In the genomic region with DNA sequence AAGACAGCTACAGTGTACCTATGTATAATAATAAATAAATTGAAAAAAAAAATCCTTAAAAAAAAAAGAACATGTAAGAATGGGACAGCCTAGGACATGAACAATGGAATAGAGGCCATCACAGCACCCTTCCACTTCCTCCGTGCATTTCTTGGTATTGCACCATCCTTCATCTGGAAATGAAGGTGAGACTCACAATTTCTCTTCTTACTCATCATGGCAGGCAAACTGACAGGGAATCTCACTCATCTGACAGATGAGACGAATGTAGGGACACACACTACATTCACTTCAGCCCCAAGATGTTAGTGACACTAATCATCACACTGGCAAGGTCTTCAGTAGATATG, we compare ENCODE assay signal across 21 mouse cellular contexts. TPM values are rescaled to one million over a fixed set of nuclear protein-coding genes. Genes with fewer than 3 reads are reported as not detected.
A peak's percentile ranks its signal among the peaks of the same experiment; 100 is the strongest.
DNase-seq lines count a peak whose midpoint lies in the region; ATAC-seq and TF ChIP-seq lines count a peak whose summit lies in the region.
"Had no signal": no experiment of that assay in that cellular context is flagged by ENCODE, and none has a peak within 500 bp of the region (broad histone marks: within the 10 kb centered on the region; RNA-seq: fewer than 3 reads in every experiment).

No protein-coding gene starts in this region.

- peak overlapping the region; percentile 67 for H3K27ac ChIP-seq in heart, embryonic 11.5 days (ENCODE audit: low read depth, low read length)
- H3K27ac ChIP-seq in midbrain, embryonic 11.5 days (ENCODE audit: low read depth, low read length) = peak overlapping the region; percentile 75
- H3K27ac ChIP-seq in midbrain, embryonic 16.5 days (ENCODE audit: low read length) = no peak overlapping the region; the same call in 1 of the 2 replicates
- peak overlapping the region; percentile 34; the same call in 1 of the 2 replicates for H3K27ac ChIP-seq in liver, embryonic 14.5 days
- no peak overlapping the region for H3K27ac ChIP-seq in gastrocnemius, adult 2 months
- H3K27ac ChIP-seq: limb, embryonic 15.5 days; stomach, postnatal 0 days had no signal

- TF ChIP-seq EP300 in liver, embryonic 14.5 days (IDR thresholded peaks at IDR 0.05; ENCODE audit: low read depth) = no peak

- peaks cover 14% of the 10 kb centered on the region for H3K4me1 ChIP-seq in heart, embryonic 11.5 days (ENCODE audit: control insufficient read depth, insufficient read depth, low read length)
- H3K4me1 ChIP-seq in midbrain, embryonic 11.5 days (ENCODE audit: control insufficient read depth, insufficient read depth, low read length) = 0 out of 2 replicates have a peak, but pooled peaks cover 4% of the 10 kb centered on the region
- peaks cover 7% of the 10 kb centered on the region; the same call in 1 of the 2 replicates for H3K4me1 ChIP-seq in midbrain, embryonic 16.5 days (ENCODE audit: control insufficient read depth, insufficient read depth, low read length)
- H3K4me1 ChIP-seq in liver, embryonic 14.5 days (replicated peaks; ENCODE audit: control insufficient read depth in 2 of 2, insufficient read depth in 2 of 2, low read length in 1 of 2) = peaks cover 18 to 30% of the 10 kb centered on the region in 2 experiments

- H3K36me3 ChIP-seq in heart, embryonic 11.5 days (ENCODE audit: control insufficient read depth, insufficient read depth, low read length) = peaks cover 38% of the 10 kb centered on the region
- H3K36me3 ChIP-seq in midbrain, embryonic 11.5 days (ENCODE audit: control insufficient read depth, insufficient read depth, low read length) = peaks cover 37% of the 10 kb centered on the region
- peaks cover 25% of the 10 kb centered on the region for H3K36me3 ChIP-seq in midbrain, embryonic 16.5 days (ENCODE audit: control insufficient read depth, insufficient read depth, low read length)
- peaks cover 43% of the 10 kb centered on the region for H3K36me3 ChIP-seq in liver, embryonic 14.5 days (replicated peaks; ENCODE audit: control insufficient read depth, insufficient read depth, low read depth)

- H3K27me3 ChIP-seq in heart, embryonic 11.5 days (ENCODE audit: control insufficient read depth, insufficient read depth, low read length) = no peaks in the 10 kb centered on the region
- no peaks in the 10 kb centered on the region for H3K27me3 ChIP-seq in midbrain, embryonic 11.5 days (ENCODE audit: control insufficient read depth, insufficient read depth, low read length)
- no peaks in the 10 kb centered on the region for H3K27me3 ChIP-seq in midbrain, embryonic 16.5 days (ENCODE audit: control insufficient read depth, insufficient read depth, low read depth, low read length)
- H3K27me3 ChIP-seq in liver, embryonic 14.5 days (ENCODE audit: control insufficient read depth, insufficient read depth, low read length) = no peaks in the 10 kb centered on the region
- H3K27me3 ChIP-seq: CH12.LX; forebrain, embryonic 15.5 days; limb, embryonic 15.5 days; neural tube, embryonic 12.5 days had no signal

- no peak for TF ChIP-seq CTCF in liver, embryonic 14.5 days (IDR thresholded peaks at IDR 0.05; ENCODE audit: low read depth)
- TF ChIP-seq CTCF in gastrocnemius, adult 2 months (IDR thresholded peaks at IDR 0.05) = no peak

- DNase-seq in heart, postnatal 10 days = no peak
- no peak for DNase-seq in midbrain, embryonic 11.5 days (ENCODE audit: low spot score, missing footprints)
- no peak for DNase-seq in liver, embryonic 14.5 days (ENCODE audit: low read depth in 3 of 3, low spot score in 3 of 3)
- no peak for DNase-seq in adrenal gland, postnatal 25 days
- no peak for DNase-seq in gastrocnemius, adult 2 months
- DNase-seq: adrenal gland, postnatal 10 days; cerebellum, adult 18-20 months; kidney, adult 9 months; layer of hippocampus, postnatal 36 days; lung, postnatal 10 days; right cerebral cortex, postnatal 14 days; thymus, postnatal 14 days had no signal

- H3K9me3 ChIP-seq in heart, embryonic 11.5 days (replicated peaks; ENCODE audit: control insufficient read depth, low read length) = no peaks in the 10 kb centered on the region
- no peaks in the 10 kb centered on the region for H3K9me3 ChIP-seq in midbrain, embryonic 11.5 days (ENCODE audit: control insufficient read depth, low read length)
- H3K9me3 ChIP-seq in midbrain, embryonic 16.5 days (replicated peaks; ENCODE audit: control insufficient read depth, low read length, poor library complexity, severe bottlenecking) = no peaks in the 10 kb centered on the region
- H3K9me3 ChIP-seq in liver, embryonic 14.5 days (ENCODE audit: control insufficient read depth, low read length) = no peaks in the 10 kb centered on the region
- H3K9me3 ChIP-seq: embryonic facial prominence, embryonic 10.5 days; forebrain, embryonic 15.5 days; limb, embryonic 15.5 days; neural tube, embryonic 12.5 days had no signal

- intact Hi-C loops in heart, postnatal 10 days (cut with DNase I) = no loop called here
- intact Hi-C loops in gastrocnemius, adult 2 months (cut with DNase I) = no loop called here

- WGBS in heart, embryonic 11.5 days (ENCODE audit: insufficient replicate concordance) = 74% methylated on average over 2 of the region's 2 CpGs
- WGBS in midbrain, embryonic 11.5 days = 86% methylated on average over 2 of the region's 2 CpGs
- 89% methylated on average over 2 of the region's 2 CpGs for WGBS in midbrain, embryonic 16.5 days
- 56% methylated on average over 2 of the region's 2 CpGs for WGBS in liver, embryonic 14.5 days (ENCODE audit: insufficient replicate concordance)

- H3K9ac ChIP-seq in heart, embryonic 11.5 days (ENCODE audit: low read depth, low read length) = no peak overlapping the region
- no peak overlapping the region for H3K9ac ChIP-seq in midbrain, embryonic 11.5 days (ENCODE audit: low read length)
- no peak overlapping the region for H3K9ac ChIP-seq in midbrain, embryonic 16.5 days (ENCODE audit: low read depth, low read length)
- H3K9ac ChIP-seq in liver, embryonic 14.5 days (replicated peaks) = no peak overlapping the region
- H3K9ac ChIP-seq: forebrain, embryonic 15.5 days; limb, embryonic 15.5 days; neural tube, embryonic 12.5 days had no signal

- ATAC-seq in heart, embryonic 11.5 days (replicated peaks; ENCODE audit: insufficient number of reproducible peaks, low FRiP score, low TSS enrichment) = no peak
- ATAC-seq in midbrain, embryonic 11.5 days (ENCODE audit: low FRiP score) = peak; percentile 1; the same call in 1 of the 2 replicates
- no peak for ATAC-seq in midbrain, embryonic 16.5 days
- no peak for ATAC-seq in liver, embryonic 14.5 days (ENCODE audit: insufficient read depth)
- no peak for ATAC-seq in megakaryocyte progenitor cell, adult 5-6 weeks (replicated peaks; ENCODE audit: poor library complexity)

- no peak overlapping the region for H3K4me3 ChIP-seq in heart, embryonic 11.5 days (ENCODE audit: low read depth, low read length)
- H3K4me3 ChIP-seq in midbrain, embryonic 11.5 days (ENCODE audit: low read depth, low read length) = no peak overlapping the region
- no peak overlapping the region for H3K4me3 ChIP-seq in midbrain, embryonic 16.5 days (ENCODE audit: low read depth, low read length)
- H3K4me3 ChIP-seq in liver, embryonic 14.5 days (ENCODE audit: insufficient read depth in 1 of 2, low read depth in 2 of 2, low read length in 2 of 2) = no peak overlapping the region
- no peak overlapping the region for H3K4me3 ChIP-seq in gastrocnemius, adult 2 months
- H3K4me3 ChIP-seq: embryonic facial prominence, embryonic 10.5 days; forebrain, embryonic 15.5 days; limb, embryonic 15.5 days; neural tube, embryonic 12.5 days had no signal

- H3K4me2 ChIP-seq in heart, embryonic 11.5 days = no peak overlapping the region
- H3K4me2 ChIP-seq in midbrain, embryonic 11.5 days = no peak overlapping the region
- no peak overlapping the region for H3K4me2 ChIP-seq in midbrain, embryonic 16.5 days (ENCODE audit: low read length)
- no peak overlapping the region for H3K4me2 ChIP-seq in liver, embryonic 14.5 days (ENCODE audit: low read depth)
- H3K4me2 ChIP-seq: forebrain, embryonic 15.5 days; limb, embryonic 15.5 days; neural tube, embryonic 12.5 days had no signal

RNA-seq across cellular contexts. Expression of a gene that starts 8.0 kb away (rescaled TPM):
- 591 and 608 TPM in 2 replicates for polyA plus RNA-seq in heart, embryonic 11.5 days (2014; fragmentation: Nextera tagmentation; extraction: Ambion mirVana)
- 100 to 1,000 TPM; 380 to 408 TPM for total RNA-seq in heart, postnatal 10 days (2021)
- polyA plus RNA-seq in midbrain, embryonic 11.5 days (2014; fragmentation: Nextera tagmentation; extraction: Ambion mirVana) = 716 and 724 TPM in 2 replicates
- 405 and 414 TPM in 2 replicates for polyA plus RNA-seq in midbrain, embryonic 16.5 days (2015; fragmentation: Nextera tagmentation; extraction: Ambion mirVana)
- 697 and 811 TPM in 2 replicates for polyA plus RNA-seq in liver, embryonic 14.5 days (2012; rRNA removed)
- 661 and 668 TPM in 2 replicates for polyA plus RNA-seq in liver, embryonic 14.5 days (2014; fragmentation: Nextera tagmentation; extraction: Ambion mirVana)
- 552 and 603 TPM in 2 replicates for total RNA-seq in adrenal gland, postnatal 25 days (2021)
- 1,629 and 1,793 TPM in 2 replicates for total RNA-seq in megakaryocyte progenitor cell, adult 5-6 weeks (2015)
- 2,248 and 2,565 TPM in 2 replicates for total RNA-seq in megakaryocyte progenitor cell, adult 5-6 weeks (2017)
- total RNA-seq in gastrocnemius, adult 2 months (2021) = 100 to 1,000 TPM; 242 to 287 TPM

RNA-seq across cellular contexts. Expression of a gene that starts 9.7 kb away (rescaled TPM):
- polyA plus RNA-seq in heart, embryonic 11.5 days (2014; fragmentation: Nextera tagmentation; extraction: Ambion mirVana) = 0.77 and 1.0 TPM in 2 replicates
- total RNA-seq in heart, postnatal 10 days (2021) = under 1 TPM; 0.35 to 0.62 TPM
- 22.5 and 22.9 TPM in 2 replicates for polyA plus RNA-seq in midbrain, embryonic 11.5 days (2014; fragmentation: Nextera tagmentation; extraction: Ambion mirVana)
- 2.5 and 2.9 TPM in 2 replicates for polyA plus RNA-seq in midbrain, embryonic 16.5 days (2015; fragmentation: Nextera tagmentation; extraction: Ambion mirVana)
- polyA plus RNA-seq in liver, embryonic 14.5 days (2012; rRNA removed) = 0.09 and 0.12 TPM in 2 replicates
- 0.09 and 0.38 TPM in 2 replicates for polyA plus RNA-seq in liver, embryonic 14.5 days (2014; fragmentation: Nextera tagmentation; extraction: Ambion mirVana)
- 0.43 and 1.5 TPM in 2 replicates for total RNA-seq in adrenal gland, postnatal 25 days (2021)
- 0.79 and 1.0 TPM in 2 replicates for total RNA-seq in megakaryocyte progenitor cell, adult 5-6 weeks (2015)
- total RNA-seq in megakaryocyte progenitor cell, adult 5-6 weeks (2017) = 1.2 TPM in 2 replicates
- total RNA-seq in gastrocnemius, adult 2 months (2021) = not detected
- total RNA-seq: CH12.LX had no signal

RNA-seq across cellular contexts. Expression of a gene that starts 59.7 kb away (rescaled TPM):
- polyA plus RNA-seq in heart, embryonic 11.5 days (2014; fragmentation: Nextera tagmentation; extraction: Ambion mirVana) = 4.9 and 5.3 TPM in 2 replicates
- 10 to 100 TPM; 25.0 to 33.3 TPM for total RNA-seq in heart, postnatal 10 days (2021)
- polyA plus RNA-seq in midbrain, embryonic 11.5 days (2014; fragmentation: Nextera tagmentation; extraction: Ambion mirVana) = 4.1 and 4.6 TPM in 2 replicates
- 18.4 and 21.0 TPM in 2 replicates for polyA plus RNA-seq in midbrain, embryonic 16.5 days (2015; fragmentation: Nextera tagmentation; extraction: Ambion mirVana)
- polyA plus RNA-seq in liver, embryonic 14.5 days (2012; rRNA removed) = 234 and 235 TPM in 2 replicates
- 30.1 and 36.4 TPM in 2 replicates for polyA plus RNA-seq in liver, embryonic 14.5 days (2014; fragmentation: Nextera tagmentation; extraction: Ambion mirVana)
- 43.9 and 69.0 TPM in 2 replicates for total RNA-seq in adrenal gland, postnatal 25 days (2021)
- 23.5 and 24.1 TPM in 2 replicates for total RNA-seq in megakaryocyte progenitor cell, adult 5-6 weeks (2015)
- 48.2 and 49.2 TPM in 2 replicates for total RNA-seq in megakaryocyte progenitor cell, adult 5-6 weeks (2017)
- 10 to 100 TPM in 1 of 2 experiments, 1 to 10 TPM in 1; 6.9 to 10.8 TPM for total RNA-seq in gastrocnemius, adult 2 months (2021)

Comparison
In these comparisons a context has a peak if more than half of its experiments do, and no peak if none do; other contexts are left out.
1. H3K27ac ChIP-seq: peak in heart, embryonic 11.5 days (single experiment), midbrain, embryonic 11.5 days (single experiment) and liver, embryonic 14.5 days (single experiment); none in midbrain, embryonic 16.5 days (single experiment) and gastrocnemius, adult 2 months (single experiment).